Mouse (Mus musculus) olfactory bulb, adult 2 months (tissue): Measurements from ENCODE around the gene Tmsb10.

Experiments
- CTCF ChIP-seq: fragments of 200-500 bp; IDR thresholded peaks from 2 replicates; pipeline ENCODE4 v1.5.1; 2012; ENCODE audit warnings: low read depth, mild to moderate bottlenecking, low read length, moderate library complexity; ENCODE audit not compliant: insufficient read depth
- POLR2A ChIP-seq: fragments of 200-500 bp; IDR thresholded peaks from 2 replicates; pipeline ENCODE4 v1.6.1; 2012; ENCODE audit warnings: mild to moderate bottlenecking, low read depth, low read length, moderate library complexity; ENCODE audit not compliant: insufficient read depth

- TF ChIP-seq CTCF (no peak), POLR2A (no peak)
These were observed 31.7 kb upstream of the Tmsb10 start for GRCm38 (mm10) chr6:72990206-72990605.
